Mouse (Mus musculus): Measurements from ENCODE around the gene Gm20422.

The Gm20422 gene

DNA sequence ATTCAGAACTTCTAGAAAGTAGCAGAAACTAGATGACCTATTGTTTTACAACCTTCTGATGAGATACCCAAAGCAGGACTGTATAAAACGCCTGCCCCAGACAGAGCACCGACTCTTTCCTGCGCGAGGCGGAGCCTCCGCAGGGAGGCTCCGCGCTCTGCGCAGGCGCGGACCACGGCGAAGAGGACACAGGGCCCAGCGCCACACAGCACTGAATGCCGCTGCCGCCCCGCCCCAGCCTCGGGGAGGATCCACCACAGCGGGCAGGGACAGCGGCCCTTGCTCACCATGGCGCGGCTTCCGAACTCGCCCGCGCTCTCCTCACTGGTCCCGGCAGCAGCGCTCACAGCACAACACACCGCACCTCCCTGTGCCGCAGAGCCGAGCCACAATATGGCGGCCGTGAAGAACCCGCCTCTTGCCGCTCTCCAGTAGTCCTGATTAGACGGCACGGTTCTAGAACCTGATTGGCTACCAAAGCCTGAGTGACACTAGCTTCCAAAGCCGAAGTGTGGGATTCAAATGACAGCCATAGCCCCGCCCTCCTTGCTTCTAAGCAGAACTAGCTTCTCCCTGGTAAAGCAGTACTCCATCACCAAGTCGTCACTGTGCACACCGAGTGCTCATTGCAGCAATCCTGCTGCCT lies at the start of gene Gm20422:
Gene Gm20422 (minus strand): TSS at position 384 of the 646 bp plus-strand sequence.
- DNase-seq (ENCODE audit: low spot score), result peak; percentile 98

DNA sequence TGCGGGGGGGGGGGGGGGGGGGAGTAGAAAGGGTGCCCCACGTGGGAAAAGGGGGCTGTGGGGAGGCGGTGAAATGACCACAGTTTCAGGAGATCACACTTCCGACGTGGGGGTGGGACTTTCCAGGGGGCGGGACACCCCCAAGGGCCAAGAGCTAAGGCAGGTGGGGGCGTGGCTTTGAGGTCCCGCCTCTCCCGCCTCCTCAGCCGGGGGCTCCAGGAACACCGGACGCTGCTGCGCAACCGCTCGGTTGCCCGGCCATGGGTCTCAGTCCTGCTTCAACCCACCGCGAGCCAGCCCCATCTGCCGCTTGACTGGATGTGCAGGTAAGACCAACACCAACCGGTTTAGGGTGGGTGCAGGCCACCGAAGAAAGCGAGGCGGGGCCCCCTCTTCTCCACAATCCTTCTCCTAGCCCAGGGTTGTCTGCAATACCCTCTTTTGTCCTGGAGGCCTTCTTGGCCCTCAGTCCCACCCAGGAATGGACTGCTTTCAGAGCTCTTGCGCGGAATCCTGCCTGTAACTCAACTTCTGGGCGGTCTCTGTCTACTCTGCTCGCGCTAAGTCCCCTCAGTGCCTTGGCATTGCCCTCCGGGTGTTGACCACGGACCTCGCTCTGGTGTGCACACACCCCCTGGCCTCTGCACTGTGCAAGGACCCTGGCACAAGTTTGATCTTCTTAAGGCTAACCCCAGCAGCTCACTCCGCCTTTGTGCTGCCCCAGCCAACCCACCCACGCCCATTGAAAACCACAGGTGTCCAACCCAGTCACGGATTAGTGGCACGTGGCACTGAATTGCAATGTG lies 47.9 kb upstream of the Gm20422 start, which contains the start of gene Lpar2:
Gene Lpar2 (plus strand): TSS at position 44 of the 806 bp plus-strand sequence.
- no peak for DNase-seq (ENCODE audit: low spot score)

DNA sequence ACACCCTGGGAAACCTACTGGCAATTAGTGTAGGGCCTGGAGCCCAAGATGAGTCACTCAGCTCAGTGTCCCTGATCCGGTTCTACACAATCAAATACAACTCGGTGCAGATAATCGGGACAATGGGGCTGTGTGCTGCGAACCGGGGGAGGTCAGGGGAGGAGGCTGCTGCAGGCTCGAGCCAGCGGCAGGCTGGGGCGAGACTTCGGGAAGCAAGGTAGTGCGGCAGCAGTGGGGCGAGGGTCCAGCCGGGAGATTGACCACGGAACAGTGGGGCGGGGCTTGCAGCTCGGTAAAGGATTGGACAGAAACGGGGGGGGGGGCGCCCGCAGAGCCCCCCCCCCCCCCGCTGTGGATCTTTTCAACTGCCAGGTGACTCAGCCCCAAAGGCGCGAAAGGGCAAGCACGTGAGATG lies 47.3 kb upstream of the Gm20422 start:
- DNase-seq (ENCODE audit: low spot score), result no peak

DNA sequence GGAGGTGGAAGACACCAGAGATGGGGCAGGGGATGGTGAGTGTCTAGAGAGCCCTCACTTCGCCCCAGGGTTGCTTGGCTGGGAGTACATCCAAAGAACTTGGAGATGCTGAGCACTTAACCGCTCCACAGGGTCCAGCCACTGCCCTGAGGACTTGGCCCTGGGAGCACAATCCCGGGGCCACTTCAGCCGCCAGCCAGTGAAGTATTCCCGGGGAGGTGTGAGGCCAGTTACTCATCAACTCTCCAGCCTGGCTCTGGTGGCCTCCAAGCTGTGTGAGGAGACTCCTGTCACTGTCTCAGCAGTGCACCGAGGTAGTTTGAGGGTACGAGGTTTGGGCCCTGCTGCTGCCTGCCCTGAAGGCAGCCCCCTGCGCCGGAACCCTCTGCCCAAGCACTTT lies 45.8 kb upstream of the Gm20422 start:
- no peak for DNase-seq (ENCODE audit: low spot score)

DNA sequence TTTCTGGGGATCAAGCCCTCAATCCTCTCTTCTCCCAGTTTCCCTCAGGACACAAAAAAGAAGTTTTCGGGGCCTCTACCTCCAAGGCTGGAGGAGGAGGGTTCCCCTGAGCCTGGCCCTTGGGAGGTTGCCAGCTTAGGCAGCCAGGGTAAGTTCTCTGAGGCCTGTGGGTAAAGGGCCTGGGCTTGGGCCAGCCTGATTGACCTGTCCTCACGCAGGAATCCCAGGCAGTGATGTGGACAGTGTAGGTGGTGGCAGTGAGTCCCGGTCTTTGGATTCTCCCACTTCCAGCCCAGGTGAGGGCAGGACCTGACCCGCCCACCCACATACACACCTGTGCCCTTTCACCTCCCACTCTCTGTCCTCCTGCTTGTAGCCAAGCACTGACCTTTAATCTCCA lies 40.7 kb upstream of the Gm20422 start:
- DNase-seq (ENCODE audit: low spot score), result no peak

DNA sequence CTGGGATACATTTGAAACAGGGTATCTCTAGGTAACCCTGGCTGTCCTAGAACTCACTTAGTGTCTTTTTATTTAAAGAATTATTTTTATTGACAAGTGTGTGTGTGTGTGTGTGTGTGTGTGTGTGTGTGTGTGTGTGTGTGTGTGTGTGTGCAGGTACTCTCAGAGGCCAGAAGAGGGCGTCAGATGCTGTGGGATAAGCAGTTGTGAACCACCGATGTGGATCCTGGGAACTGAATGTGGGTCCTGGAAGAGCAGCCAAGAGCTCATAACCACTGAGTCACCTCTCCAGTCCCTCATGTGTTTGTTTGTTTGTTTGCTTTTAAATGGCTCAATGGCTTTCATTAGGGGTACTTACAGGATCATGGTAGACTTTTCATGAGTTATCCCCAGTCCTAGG lies 40.2 kb upstream of the Gm20422 start:
- DNase-seq (ENCODE audit: low spot score), result no peak

DNA sequence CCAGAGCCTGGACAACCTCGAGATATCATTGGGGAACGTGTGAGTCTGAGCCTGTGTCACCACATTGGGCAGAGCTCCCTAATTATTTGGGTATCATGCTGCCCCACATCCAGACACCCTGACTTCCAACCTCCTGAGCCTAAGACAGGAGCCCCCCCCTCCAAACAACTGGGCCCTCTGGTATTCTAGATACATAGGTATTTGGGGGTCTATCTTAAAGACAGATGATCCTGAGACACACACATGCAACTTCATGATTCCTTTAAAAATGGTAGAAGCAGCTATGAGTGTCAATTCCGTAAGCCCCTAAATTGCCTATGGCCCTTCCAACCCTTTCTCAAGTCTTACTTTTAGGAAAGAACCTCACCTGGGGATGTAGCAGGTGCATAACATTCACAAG lies 35.1 kb upstream of the Gm20422 start:
- DNase-seq (ENCODE audit: low spot score), result no peak

DNA sequence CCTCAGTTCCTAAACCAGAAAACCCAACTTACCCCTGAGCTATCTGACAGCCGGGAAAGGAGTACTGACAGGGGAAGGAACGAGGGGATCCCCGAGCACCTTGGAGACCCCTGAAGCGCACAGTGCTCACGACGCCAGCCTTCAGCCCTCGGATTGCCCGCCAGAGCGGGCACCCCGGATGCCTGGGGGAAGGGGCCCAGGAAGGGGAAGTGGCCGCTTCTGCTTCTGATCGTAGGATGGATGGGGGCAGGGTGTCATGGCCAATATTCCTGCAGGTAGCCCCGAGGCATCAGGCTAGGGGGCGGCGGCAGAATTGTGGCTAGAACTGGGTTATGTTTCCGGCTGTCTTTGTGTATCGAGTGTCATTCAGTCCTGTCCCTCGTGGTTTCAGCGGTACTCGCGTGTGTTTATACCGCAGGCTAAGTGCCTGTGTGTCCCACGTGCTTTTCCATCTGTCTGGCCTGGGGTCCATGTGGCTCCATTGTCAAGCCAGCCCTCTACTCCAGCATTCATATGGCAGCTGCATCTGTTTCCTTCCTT lies 34.2 kb upstream of the Gm20422 start:
- no peak for DNase-seq (ENCODE audit: low spot score)

DNA sequence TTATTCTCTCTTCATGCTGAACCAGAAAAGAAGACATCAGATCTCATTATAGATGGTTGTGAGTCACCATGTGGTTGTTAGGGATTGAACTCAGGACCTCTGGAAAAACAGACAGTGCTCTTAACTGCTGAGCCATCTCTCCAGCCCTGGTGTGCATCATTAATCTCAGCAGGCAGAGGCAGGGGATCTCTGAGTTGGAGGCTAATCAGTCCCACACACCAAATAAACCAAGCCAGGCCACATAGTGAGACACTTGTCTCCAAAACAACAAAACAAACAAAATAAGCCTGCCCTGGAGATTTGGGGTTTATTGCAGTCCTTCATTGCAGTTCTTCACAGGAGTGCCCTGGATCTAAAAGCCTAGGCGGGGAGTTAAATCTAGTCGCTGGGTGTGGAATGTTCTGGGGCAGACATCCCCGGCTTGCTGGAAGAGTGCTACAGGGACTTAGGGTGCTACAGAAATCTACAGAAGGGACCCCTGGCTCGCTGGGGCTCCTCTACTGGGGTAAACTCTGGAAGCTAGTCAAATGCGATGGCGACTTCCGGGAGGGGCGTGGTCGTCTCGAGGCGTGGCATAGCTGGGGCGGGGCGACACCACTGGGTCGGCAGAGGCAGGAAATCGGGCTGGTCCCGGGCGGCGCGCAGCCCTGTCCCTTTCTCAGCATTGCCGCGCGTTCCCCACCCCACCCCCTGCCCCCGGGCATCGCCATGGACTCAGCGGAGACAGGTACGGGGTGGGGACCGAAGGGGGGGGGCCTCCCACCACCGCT lies 33.6 kb upstream of the Gm20422 start, which contains the start of gene Gmip:
Gene Gmip (plus strand): TSS at position 586 of the 770 bp plus-strand sequence.
- DNase-seq (ENCODE audit: low spot score), result peak; percentile 63

DNA sequence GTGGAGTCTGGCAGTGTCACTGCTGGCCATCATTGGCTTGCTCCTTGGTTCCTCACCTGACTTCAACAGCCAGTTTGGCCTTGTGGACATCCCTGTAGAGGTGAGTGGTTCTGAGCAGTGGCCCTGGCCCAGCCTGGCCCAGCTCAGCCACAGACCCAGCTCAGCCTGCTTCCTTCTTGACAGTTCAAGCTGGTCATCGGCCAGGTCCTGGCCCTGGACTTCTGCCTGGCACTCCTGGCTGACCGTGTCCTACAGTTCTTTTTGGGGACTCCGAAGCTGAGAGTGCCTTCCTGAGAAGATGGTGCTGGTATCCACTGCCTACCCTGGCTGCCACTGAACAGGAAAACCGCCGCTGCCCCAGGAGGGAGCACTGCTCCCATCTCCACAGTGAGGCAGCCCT lies 32.5 kb upstream of the Gm20422 start:
- no peak for DNase-seq (ENCODE audit: low spot score)

DNA sequence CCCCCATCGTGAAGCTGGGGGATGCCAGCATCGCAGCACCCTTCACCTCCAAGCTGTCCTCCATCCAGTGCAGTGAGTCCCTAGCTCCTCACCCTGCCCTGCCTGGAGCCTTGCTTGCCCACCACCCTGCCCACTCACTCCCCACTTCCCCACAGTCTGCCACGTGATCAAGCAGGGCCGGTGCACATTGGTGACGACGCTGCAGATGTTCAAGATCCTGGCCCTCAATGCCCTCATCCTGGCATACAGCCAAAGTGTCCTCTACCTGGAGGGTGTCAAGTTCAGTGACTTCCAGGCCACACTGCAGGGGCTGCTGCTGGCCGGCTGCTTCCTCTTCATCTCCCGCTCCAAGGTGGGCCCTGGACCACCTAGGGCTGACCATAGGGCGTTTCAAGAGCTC lies 30.8 kb upstream of the Gm20422 start:
- no peak for DNase-seq (ENCODE audit: low spot score)

DNA sequence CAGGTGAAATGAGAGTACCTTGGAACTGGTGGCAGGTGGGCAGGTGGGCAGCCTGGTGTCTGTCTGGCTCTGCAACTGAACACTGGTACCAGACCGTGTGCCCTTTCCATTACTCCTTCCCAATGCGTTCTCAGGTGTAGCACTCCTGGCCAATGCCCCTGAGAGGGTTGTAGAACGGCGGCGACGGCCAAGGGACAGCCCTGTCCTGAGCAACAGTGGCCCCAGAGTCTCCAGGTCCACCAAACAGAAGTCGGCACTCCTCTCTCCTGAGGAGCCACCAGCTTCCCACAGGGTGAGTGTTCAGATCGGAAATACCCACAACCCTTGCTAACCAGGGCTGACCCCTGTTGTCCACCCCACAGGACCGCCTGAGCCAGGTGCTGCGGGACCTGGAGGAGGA lies 30.4 kb upstream of the Gm20422 start:
- DNase-seq (ENCODE audit: low spot score), result no peak

DNA sequence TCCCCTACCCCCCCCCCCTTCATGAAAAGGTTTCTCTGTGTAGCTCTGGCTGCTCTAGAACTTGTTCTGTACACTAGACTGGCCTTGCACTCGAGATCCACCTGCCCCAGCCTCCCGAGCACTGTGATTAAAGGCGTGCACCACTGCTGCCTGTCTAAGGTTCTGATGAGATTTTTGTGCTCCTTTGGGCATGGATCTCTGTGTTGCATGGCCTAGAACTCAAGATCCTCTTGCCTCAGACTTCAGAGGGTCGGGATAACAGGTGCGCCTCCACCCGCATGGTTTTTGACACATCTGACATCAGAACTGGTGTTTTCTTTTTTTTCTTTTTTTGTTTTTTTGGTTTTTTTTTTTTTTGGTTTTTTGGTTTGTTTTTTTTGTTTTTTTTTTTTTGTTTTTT lies 29.9 kb upstream of the Gm20422 start:
- no peak for DNase-seq (ENCODE audit: low spot score)

DNA sequence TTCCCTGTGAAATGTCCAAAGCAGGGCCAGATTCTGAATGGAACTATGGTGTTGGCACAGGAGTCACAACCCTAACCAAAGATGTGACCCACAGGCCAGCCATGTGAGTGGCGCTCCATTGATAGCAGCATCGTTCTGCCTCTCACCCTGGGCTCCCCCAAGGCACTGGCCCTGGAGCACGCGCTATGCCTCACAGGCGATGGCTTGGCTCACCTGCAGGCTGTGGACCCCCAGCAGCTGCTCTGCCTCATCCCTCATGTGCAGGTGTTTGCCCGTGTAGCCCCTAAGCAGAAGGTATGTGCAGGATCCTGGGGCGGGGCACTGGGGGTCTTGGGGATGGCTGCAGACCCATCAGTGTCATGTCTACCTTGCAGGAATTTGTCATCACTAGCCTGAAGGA lies 28.7 kb upstream of the Gm20422 start:
- DNase-seq (ENCODE audit: low spot score), result no peak

DNA sequence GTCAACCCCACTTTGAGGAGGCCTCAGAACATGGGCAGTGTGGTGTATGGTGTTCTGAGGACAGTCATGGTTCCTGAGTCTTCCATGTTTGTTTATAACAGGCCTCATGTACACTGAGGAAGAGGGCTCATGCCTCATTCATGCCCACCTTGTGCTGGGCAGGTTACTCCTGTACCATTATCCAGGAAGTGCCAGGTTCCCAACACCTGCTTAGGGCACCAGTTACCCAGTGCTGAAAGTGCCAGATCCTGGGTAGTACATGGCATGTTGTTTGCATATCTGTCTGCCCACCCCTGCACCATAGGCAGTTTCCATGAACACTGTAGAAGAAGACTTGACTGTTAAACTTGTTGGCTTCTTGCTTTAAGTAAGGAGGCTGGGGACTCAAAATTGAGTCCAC lies 27.5 kb upstream of the Gm20422 start:
- DNase-seq (ENCODE audit: low spot score), result no peak

DNA sequence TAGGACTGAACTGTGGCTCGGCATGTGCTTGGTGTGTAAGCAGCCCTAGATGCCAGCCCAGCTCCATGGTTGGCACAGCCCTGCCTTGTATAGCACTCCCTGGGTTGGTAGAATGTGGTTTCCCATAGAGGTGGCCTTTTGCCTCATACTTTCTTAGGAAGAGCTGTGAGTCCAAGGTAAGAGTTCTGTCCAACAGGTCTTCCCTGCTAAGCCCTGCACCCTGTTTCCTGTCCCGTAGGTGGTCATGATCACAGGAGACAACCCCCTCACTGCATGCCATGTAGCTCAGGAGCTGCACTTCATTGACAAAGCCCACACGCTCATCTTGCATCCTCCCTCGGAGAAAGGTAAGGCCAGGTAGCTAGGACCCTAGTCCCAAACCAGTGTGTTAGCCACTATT lies 27.1 kb upstream of the Gm20422 start:
- no peak for DNase-seq (ENCODE audit: low spot score)

DNA sequence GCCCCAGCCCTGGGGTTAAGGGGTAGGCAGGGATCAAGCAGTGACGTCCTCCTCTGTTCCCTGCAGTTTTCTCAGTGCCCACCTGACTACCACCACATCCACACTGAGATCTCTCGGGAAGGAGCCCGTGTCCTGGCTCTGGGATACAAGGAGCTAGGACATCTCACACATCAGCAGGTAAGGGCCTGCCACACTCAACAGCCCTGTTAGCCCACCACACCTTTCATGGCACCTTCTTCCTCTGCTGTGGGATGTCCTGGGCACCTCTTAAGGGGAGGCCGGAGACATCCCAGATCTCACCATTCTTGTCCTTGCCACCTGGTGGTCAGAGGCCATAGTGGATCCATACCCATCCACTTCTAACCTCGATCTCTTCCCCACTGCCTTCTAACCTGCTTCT lies 25.3 kb upstream of the Gm20422 start:
- DNase-seq (ENCODE audit: low spot score), result no peak

DNA sequence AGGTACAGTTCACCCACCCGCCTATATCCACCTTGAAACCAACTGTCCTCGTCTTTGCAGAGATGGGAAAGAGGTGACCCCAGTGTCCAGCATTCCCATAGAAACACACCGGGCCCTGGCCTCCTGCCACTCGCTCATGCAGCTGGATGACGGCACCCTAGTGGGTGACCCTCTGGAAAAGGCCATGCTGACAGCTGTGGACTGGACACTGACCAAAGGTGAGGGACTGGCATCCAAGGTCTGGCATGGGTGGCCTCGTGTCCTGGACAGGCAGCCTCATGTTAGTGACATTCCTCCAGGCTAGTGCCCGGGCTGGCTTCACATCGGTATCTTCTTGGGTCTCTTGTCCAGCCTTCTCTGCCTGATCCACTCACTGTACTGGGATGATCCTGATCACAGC lies 24.6 kb upstream of the Gm20422 start:
- DNase-seq (ENCODE audit: low spot score), result no peak

DNA sequence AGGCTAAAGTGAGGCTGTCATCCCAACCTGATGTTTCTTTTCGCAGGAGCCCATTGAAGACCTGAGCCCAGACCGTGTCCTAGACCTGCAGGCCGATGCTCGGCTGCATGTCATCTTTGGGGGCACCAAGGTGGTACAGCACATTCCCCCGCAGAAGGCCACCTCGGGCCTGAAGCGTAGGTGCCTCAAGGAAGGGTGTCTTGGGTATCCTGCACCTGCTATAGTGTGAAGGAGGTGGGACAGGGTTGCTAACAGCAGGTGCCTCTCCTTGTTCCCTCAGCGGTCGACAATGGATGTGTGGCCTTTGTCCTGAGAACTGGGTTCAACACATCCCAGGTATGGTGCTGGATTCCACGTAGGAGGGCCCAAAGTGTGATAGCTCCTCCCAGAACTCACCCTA lies 23.0 kb upstream of the Gm20422 start:
- DNase-seq (ENCODE audit: low spot score), result no peak

DNA sequence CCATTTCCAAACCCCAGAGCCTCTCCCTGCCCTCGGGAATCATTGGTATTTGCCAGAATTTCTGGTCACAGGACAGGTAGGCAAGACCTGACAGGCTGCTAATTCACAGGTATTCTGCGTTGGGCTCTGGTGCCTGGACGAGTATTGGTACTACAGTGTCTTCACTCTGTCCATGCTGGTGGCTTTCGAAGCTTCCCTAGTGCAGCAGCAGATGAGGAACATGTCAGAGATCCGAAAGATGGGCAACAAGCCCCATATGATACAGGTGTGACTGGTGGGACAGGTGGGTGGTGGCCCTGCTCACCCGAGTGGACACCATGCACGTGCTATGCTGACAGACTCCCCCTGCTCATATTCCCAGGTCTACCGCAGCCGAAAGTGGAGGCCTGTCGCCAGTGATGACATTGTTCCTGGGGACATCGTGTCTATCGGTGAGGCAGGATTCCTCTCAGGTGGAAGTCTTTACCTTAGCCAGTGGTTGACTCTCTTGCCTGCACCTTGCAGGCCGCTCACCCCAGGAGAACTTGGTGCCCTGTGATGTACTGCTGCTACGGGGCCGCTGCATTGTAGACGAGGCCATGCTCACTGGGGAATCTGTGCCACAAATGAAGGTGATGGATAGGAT lies 22.1 kb upstream of the Gm20422 start:
- DNase-seq (ENCODE audit: low spot score), result no peak

DNA sequence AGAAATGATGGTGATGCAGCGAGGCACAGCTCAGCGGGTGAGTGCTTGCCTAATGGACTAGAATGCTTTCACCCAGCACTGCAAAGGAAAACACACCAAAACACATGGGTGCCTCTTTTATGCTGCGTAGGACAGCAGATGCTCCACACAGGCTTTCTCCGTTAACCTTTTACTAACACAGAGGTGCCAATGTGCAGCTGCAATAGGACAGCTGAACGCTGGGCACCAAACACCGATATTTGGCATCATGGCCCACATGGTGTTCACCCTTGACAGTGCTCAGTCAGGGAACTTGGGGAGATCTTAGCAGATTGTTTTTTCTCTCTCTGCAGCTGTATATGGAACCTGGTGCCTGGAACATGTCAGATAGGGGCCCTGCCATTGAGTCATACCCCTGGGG lies 20.2 kb upstream of the Gm20422 start:
- no peak for DNase-seq (ENCODE audit: low spot score)

DNA sequence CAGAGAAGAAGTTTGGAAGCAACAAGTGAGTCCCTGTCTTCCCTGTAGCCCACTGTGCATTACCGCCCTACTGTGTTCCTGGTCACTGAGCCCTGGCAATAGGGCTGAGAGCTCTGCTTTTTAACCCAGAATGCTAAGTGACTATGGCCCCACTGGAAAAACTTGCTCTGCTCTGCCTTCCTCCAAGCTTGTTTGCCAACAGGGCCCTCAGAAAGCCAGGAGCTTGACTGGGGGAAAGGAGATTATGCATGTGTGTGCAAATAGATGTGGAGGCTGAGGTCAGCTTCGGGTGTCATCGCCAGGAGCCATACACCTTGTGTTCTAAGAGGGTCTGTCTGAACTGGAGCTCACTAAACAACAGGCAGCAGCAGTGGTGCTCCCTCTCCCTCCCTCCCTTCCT lies 19.4 kb upstream of the Gm20422 start:
- no peak for DNase-seq (ENCODE audit: low spot score)
